Mouse (Mus musculus): ENCODE data around the gene Ppp1r1a.

GRCm38 (mm10) chr15:103523156-103523555, 14.6 kb downstream of the Ppp1r1a start:
- TF ChIP-seq POLR2A (IDR thresholded peaks at IDR 0.05; ENCODE audit: insufficient read depth, low read length) (no peak), CTCF (IDR thresholded peaks at IDR 0.05; ENCODE audit: low read depth, low read length) (no peak), EP300 (IDR thresholded peaks at IDR 0.05; ENCODE audit: insufficient read depth, low read depth, low read length) (no peak)

Measured in ES-Bruce4 (cell line).